Mouse (Mus musculus): ENCODE data around the gene Got2. TPM values are rescaled to one million over a fixed set of nuclear protein-coding genes. Genes with fewer than 3 reads are reported as not detected.
"Not testable (repeated sequence)": the region's sequence is repeated elsewhere in the genome, so short reads cannot be mapped to it uniquely, and the experiment has no call there.

Gene Got2
- polyA plus RNA-seq, 1 experiment from 2014 or later, result 88.1 TPM

GRCm38 (mm10) chr8:95881576-95881975 is 6.8 kb downstream of the Got2 start:
- no peak for DNase-seq (ENCODE audit: low spot score)
- WGBS, result 95% methylated on average over 3 of the region's 3 CpGs
- Histone ChIP-seq H3K27ac (ENCODE audit: low read depth, low read length) (no peak overlapping the region), H3K4me1 (replicated peaks; ENCODE audit: control insufficient read depth, insufficient read depth, low read length) (peaks cover 6% of the 10 kb centered on the region; the same call in 1 of the 2 replicates), H3K4me2 (ENCODE audit: low read depth, low read length, severe bottlenecking) (no peak overlapping the region), H3K27me3 (ENCODE audit: control insufficient read depth, insufficient read depth, low read length) (no peaks in the 10 kb centered on the region), H3K4me3 (ENCODE audit: low read depth, low read length) (no peak overlapping the region), H3K36me3 (ENCODE audit: control insufficient read depth, insufficient read depth, low read length) (peaks cover 2% of the 10 kb centered on the region; the same call in 1 of the 2 replicates), H3K9me3 (ENCODE audit: control insufficient read depth, low read length) (no peaks in the 10 kb centered on the region), H3K9ac (ENCODE audit: low read length) (no peak overlapping the region)
- ATAC-seq (replicated peaks; ENCODE audit: low FRiP score), result no peak

GRCm38 (mm10) chr8:95879823-95880222 is 8.5 kb downstream of the Got2 start:
- no peak for ATAC-seq (replicated peaks; ENCODE audit: low FRiP score)
- no peaks in the 10 kb centered on the region for H3K27me3 ChIP-seq (ENCODE audit: control insufficient read depth, insufficient read depth, low read length)
- H3K9ac ChIP-seq (ENCODE audit: low read length), result no peak overlapping the region
- H3K4me1 ChIP-seq (replicated peaks; ENCODE audit: control insufficient read depth, insufficient read depth, low read length), result peaks cover 4% of the 10 kb centered on the region; the same call in 1 of the 2 replicates
- H3K36me3 ChIP-seq (ENCODE audit: control insufficient read depth, insufficient read depth, low read length), result peaks cover 6% of the 10 kb centered on the region; the same call in 1 of the 2 replicates
- H3K27ac ChIP-seq (ENCODE audit: low read depth, low read length), result no peak overlapping the region
- DNase-seq (ENCODE audit: low spot score), result no peak
- H3K4me2 ChIP-seq (ENCODE audit: low read depth, low read length, severe bottlenecking), result no peak overlapping the region
- 92% methylated on average over 4 of the region's 4 CpGs for WGBS
- H3K9me3 ChIP-seq (ENCODE audit: control insufficient read depth, low read length), result no peaks in the 10 kb centered on the region
- no peak overlapping the region for H3K4me3 ChIP-seq (ENCODE audit: low read depth, low read length)

- Histone ChIP-seq H3K9ac (ENCODE audit: low read length) (no peak overlapping the region), H3K4me2 (ENCODE audit: low read depth, low read length, severe bottlenecking) (peak overlapping the region; percentile 31), H3K36me3 (ENCODE audit: control insufficient read depth, insufficient read depth, low read length) (peaks cover 13% of the 10 kb centered on the region), H3K9me3 (ENCODE audit: control insufficient read depth, low read length) (no peaks in the 10 kb centered on the region), H3K4me3 (ENCODE audit: low read depth, low read length) (peak overlapping the region; percentile 5; the same call in 1 of the 2 replicates), H3K27me3 (ENCODE audit: control insufficient read depth, insufficient read depth, low read length) (no peaks in the 10 kb centered on the region), H3K4me1 (replicated peaks; ENCODE audit: control insufficient read depth, insufficient read depth, low read length) (peaks cover 4% of the 10 kb centered on the region; the same call in 1 of the 2 replicates), H3K27ac (ENCODE audit: low read depth, low read length) (peak overlapping the region; percentile 47; the same call in 1 of the 2 replicates)
- peak; percentile 65 for ATAC-seq (replicated peaks; ENCODE audit: low FRiP score)
- 50% methylated on average over 12 of the region's 12 CpGs for WGBS
- peak; percentile 83 for DNase-seq (ENCODE audit: low spot score)
Measured at GRCm38 (mm10) chr8:95878176-95878962, 10.0 kb downstream of the Got2 start.

GRCm38 (mm10) chr8:95875270-95875669 is 13.1 kb downstream of the Got2 start:
- WGBS, result 94% methylated on average over 7 of the region's 7 CpGs
- Histone ChIP-seq H3K36me3 (ENCODE audit: control insufficient read depth, insufficient read depth, low read length) (peaks cover 17% of the 10 kb centered on the region), H3K9me3 (ENCODE audit: control insufficient read depth, low read length) (no peaks in the 10 kb centered on the region), H3K9ac (ENCODE audit: low read length) (no peak overlapping the region), H3K4me3 (ENCODE audit: low read depth, low read length) (no peak overlapping the region), H3K4me2 (ENCODE audit: low read depth, low read length, severe bottlenecking) (no peak overlapping the region), H3K27ac (ENCODE audit: low read depth, low read length) (no peak overlapping the region), H3K4me1 (replicated peaks; ENCODE audit: control insufficient read depth, insufficient read depth, low read length) (peaks cover 4% of the 10 kb centered on the region; the same call in 1 of the 2 replicates), H3K27me3 (ENCODE audit: control insufficient read depth, insufficient read depth, low read length) (no peaks in the 10 kb centered on the region)
- ATAC-seq (replicated peaks; ENCODE audit: low FRiP score) (no peak), DNase-seq (ENCODE audit: low spot score) (no peak)

GRCm38 (mm10) chr8:95871690-95872089 is 16.7 kb downstream of the Got2 start:
- Histone ChIP-seq H3K36me3 (ENCODE audit: control insufficient read depth, insufficient read depth, low read length) (peaks cover 29% of the 10 kb centered on the region), H3K4me2 (ENCODE audit: low read depth, low read length, severe bottlenecking) (no peak overlapping the region), H3K4me3 (ENCODE audit: low read depth, low read length) (no peak overlapping the region), H3K27ac (ENCODE audit: low read depth, low read length) (no peak overlapping the region), H3K9ac (ENCODE audit: low read length) (no peak overlapping the region), H3K27me3 (ENCODE audit: control insufficient read depth, insufficient read depth, low read length) (no peaks in the 10 kb centered on the region), H3K9me3 (ENCODE audit: control insufficient read depth, low read length) (no peaks in the 10 kb centered on the region), H3K4me1 (replicated peaks; ENCODE audit: control insufficient read depth, insufficient read depth, low read length) (no peaks in the 10 kb centered on the region)
- DNase-seq (ENCODE audit: low spot score) (no peak), ATAC-seq (replicated peaks; ENCODE audit: low FRiP score) (no peak)
- WGBS, result 95% methylated on average over 16 of the region's 16 CpGs

GRCm38 (mm10) chr8:95864851-95865250 is 23.5 kb downstream of the Got2 start:
- 96% methylated on average over 17 of the region's 18 CpGs for WGBS
- ATAC-seq (replicated peaks; ENCODE audit: low FRiP score), result not testable (repeated sequence)

GRCm38 (mm10) chr8:95863761-95864440 is 24.4 kb downstream of the Got2 start:
- DNase-seq (ENCODE audit: low spot score); H3K4me1 ChIP-seq (replicated peaks; ENCODE audit: control insufficient read depth, insufficient read depth, low read length); H3K9me3 ChIP-seq (ENCODE audit: control insufficient read depth, low read length); H3K4me3 ChIP-seq (ENCODE audit: low read depth, low read length); H3K9ac ChIP-seq (ENCODE audit: low read length); ATAC-seq (replicated peaks; ENCODE audit: low FRiP score); H3K27ac ChIP-seq (ENCODE audit: low read depth, low read length); H3K4me2 ChIP-seq (ENCODE audit: low read depth, low read length, severe bottlenecking); H3K27me3 ChIP-seq (ENCODE audit: control insufficient read depth, insufficient read depth, low read length): not testable (repeated sequence)
- WGBS, result 90% methylated on average over 10 of the region's 11 CpGs
- H3K36me3 ChIP-seq (ENCODE audit: control insufficient read depth, insufficient read depth, low read length), result peaks cover 13% of the 10 kb centered on the region; the same call in 1 of the 2 replicates

More at GRCm38 (mm10) chr8:95864851-95865250, 23.5 kb downstream of the Got2 start:
- not testable (repeated sequence) for H3K27me3 ChIP-seq (ENCODE audit: control insufficient read depth, insufficient read depth, low read length); H3K4me1 ChIP-seq (replicated peaks; ENCODE audit: control insufficient read depth, insufficient read depth, low read length); H3K9ac ChIP-seq (ENCODE audit: low read length); H3K9me3 ChIP-seq (ENCODE audit: control insufficient read depth, low read length); H3K4me2 ChIP-seq (ENCODE audit: low read depth, low read length, severe bottlenecking); H3K4me3 ChIP-seq (ENCODE audit: low read depth, low read length); DNase-seq (ENCODE audit: low spot score); H3K27ac ChIP-seq (ENCODE audit: low read depth, low read length)
- peaks cover 13% of the 10 kb centered on the region; the same call in 1 of the 2 replicates for H3K36me3 ChIP-seq (ENCODE audit: control insufficient read depth, insufficient read depth, low read length)

GRCm38 (mm10) chr8:95854174-95854573 is 34.2 kb downstream of the Got2 start:
- Histone ChIP-seq H3K27me3 (ENCODE audit: control insufficient read depth, insufficient read depth, low read length) (no peaks in the 10 kb centered on the region), H3K4me2 (ENCODE audit: low read depth, low read length, severe bottlenecking) (no peak overlapping the region), H3K27ac (ENCODE audit: low read depth, low read length) (no peak overlapping the region), H3K9ac (ENCODE audit: low read length) (no peak overlapping the region), H3K4me1 (replicated peaks; ENCODE audit: control insufficient read depth, insufficient read depth, low read length) (peaks cover 3% of the 10 kb centered on the region; the same call in 1 of the 2 replicates), H3K9me3 (ENCODE audit: control insufficient read depth, low read length) (no peaks in the 10 kb centered on the region), H3K36me3 (ENCODE audit: control insufficient read depth, insufficient read depth, low read length) (no peaks in the 10 kb centered on the region), H3K4me3 (ENCODE audit: low read depth, low read length) (no peak overlapping the region)
- DNase-seq (ENCODE audit: low spot score) (no peak), ATAC-seq (replicated peaks; ENCODE audit: low FRiP score) (no peak)
- 85% methylated on average over 6 of the region's 6 CpGs for WGBS
